Mouse (Mus musculus) stomach, embryonic 15.5 days (tissue): ENCODE results near the gene Hcn2. TPM values are rescaled to one million over a fixed set of nuclear protein-coding genes. Genes with fewer than 3 reads are reported as not detected.
"Not testable (repeated sequence)": the region's sequence is repeated elsewhere in the genome, so short reads cannot be mapped to it uniquely, and the experiment has no call there.

Experiments used
- ATAC-seq: fragments of 200-750 bp; cut with Nextera tagmentation; 2 replicates; pipeline ENCODE4 v1.8.0; 2017; ENCODE audit warnings: low read depth, moderate number of reproducible peaks, moderate TSS enrichment; ENCODE audit not compliant: insufficient read depth, low FRiP score
- H3K27ac ChIP-seq: fragments of 300-500 bp; sonication (generic); 2 replicates; pipeline ENCODE4 v1.5.1; 2015; ENCODE audit warnings: mild to moderate bottlenecking, inconsistent platforms
- H3K27me3 ChIP-seq: fragments of 300-500 bp; sonication (generic); replicated peaks from 2 replicates; pipeline ENCODE4 v1.6.1; 2015; ENCODE audit warnings: inconsistent platforms
- H3K36me3 ChIP-seq: fragments of 300-500 bp; sonication (generic); 2 replicates; pipeline ENCODE4 v1.6.1; 2015; ENCODE audit warnings: inconsistent platforms
- H3K4me1 ChIP-seq: fragments of 300-500 bp; sonication (generic); 2 replicates; pipeline ENCODE4 v1.6.1; 2015; ENCODE audit warnings: inconsistent platforms
- H3K4me2 ChIP-seq: fragments of 300-500 bp; sonication (generic); 2 replicates; pipeline ENCODE4 v1.6.1; 2015; ENCODE audit warnings: mild to moderate bottlenecking, inconsistent platforms
- H3K4me3 ChIP-seq: fragments of 300-500 bp; sonication (generic); replicated peaks from 2 replicates; pipeline ENCODE4 v1.5.1; 2015; ENCODE audit warnings: inconsistent platforms
- H3K9ac ChIP-seq: fragments of 300-500 bp; sonication (generic); 2 replicates; pipeline ENCODE4 v1.6.1; 2015; ENCODE audit warnings: inconsistent platforms
- H3K9me3 ChIP-seq: fragments of 300-500 bp; sonication (generic); 2 replicates; pipeline ENCODE4 v1.6.1; 2016; ENCODE audit warnings: inconsistent platforms
- WGBS: fragments of 180-500 bp; shearing (Covaris S2); methylation state at CpG from one replicate; pipeline ENCODE4 v1.1.7; 2015; 5-methylcytosine and 5-hydroxymethylcytosine counted together
- polyA plus RNA-seq: library from polyadenylated mRNA; unstranded; fragments of >200 nt; fragmentation: Nextera tagmentation; extraction: Ambion mirVana; gene quantifications from 2 replicates; pipeline ENCODE4 v1.2.1, GENCODE M21; 2015

Hcn2 gene
- polyA plus RNA-seq, 1 experiment from 2014 or later = 0.08 TPM

DNA sequence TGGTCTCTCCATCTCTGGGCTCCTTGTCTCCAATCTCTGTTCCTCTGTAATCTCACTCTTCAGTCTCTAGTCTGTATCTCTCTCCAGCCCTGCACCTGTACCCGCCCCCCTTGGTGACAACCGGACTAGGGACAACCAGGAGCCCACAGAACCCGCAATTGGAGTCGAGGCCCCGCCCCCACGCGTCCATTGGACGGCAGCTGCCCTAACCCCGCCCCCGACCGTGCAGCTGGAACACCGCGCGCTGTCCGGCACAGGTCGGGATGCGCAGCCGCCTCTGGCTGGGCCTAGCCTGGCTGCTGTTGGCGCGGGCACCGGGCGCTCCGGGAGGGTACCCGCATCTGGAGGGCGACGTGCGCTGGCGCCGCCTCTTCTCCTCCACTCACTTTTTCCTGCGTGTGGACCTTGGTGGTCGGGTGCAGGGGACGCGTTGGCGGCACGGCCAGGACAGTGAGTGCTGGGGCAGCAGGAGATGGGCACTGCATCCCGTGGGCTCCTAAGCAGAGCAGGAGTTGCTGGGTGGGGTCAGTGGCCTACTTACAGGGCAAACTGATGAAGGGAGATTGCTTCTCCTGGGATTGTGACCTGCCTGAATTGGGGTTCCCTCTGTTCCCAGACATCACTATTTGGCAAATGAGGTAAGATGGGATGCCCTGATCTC, 38.6 kb downstream of the Hcn2 start, which contains the start of gene Fgf22:
Gene Fgf22, plus strand, starts transcription at position 221 of the 661 bp plus-strand sequence.
- Histone ChIP-seq H3K27me3 (no peaks in the 10 kb centered on the region), H3K9me3 (no peaks in the 10 kb centered on the region), H3K27ac (no peak within 1 kb of the TSS), H3K36me3 (peaks cover 28% of the 10 kb centered on the region), H3K9ac (0 out of 2 replicates have a peak within 1 kb of the TSS, but pooled peaks have one; percentile 16), H3K4me2 (peak within 1 kb of the TSS; percentile 63), H3K4me1 (0 out of 2 replicates have a peak, but pooled peaks cover 4% of the 10 kb centered on the region), H3K4me3 (peak within 1 kb of the TSS; percentile 27)
- WGBS = 1% methylated on average over 36 of the region's 36 CpGs
- ATAC-seq = peak; percentile 84

DNA sequence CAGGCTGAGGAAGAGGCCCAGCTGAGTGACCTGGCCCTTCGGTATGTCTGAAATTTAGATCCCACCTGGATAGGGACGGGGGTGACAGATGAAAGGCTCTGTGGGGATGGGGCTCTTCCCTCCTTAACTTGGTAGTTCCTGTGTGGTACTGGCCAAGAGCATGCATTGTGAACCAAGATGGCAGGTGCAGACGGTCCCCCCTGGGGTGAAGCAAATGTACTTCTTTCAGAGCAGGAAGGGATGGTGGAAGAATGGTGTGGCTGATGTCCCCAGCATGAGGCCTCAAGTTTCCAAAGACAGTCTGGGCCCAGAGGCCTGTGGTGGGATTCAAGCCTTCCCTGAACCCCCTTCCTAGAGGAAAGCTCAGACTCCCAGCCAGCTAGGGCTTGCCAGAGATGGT, 39.4 kb downstream of the Hcn2 start:
- no peak for ATAC-seq
- no peak overlapping the region for H3K4me3 ChIP-seq
- H3K27ac ChIP-seq = no peak overlapping the region
- H3K4me2 ChIP-seq = no peak overlapping the region
- no peak overlapping the region for H3K9ac ChIP-seq
- H3K9me3 ChIP-seq = no peaks in the 10 kb centered on the region
- H3K27me3 ChIP-seq = no peaks in the 10 kb centered on the region
- H3K4me1 ChIP-seq = 0 out of 2 replicates have a peak, but pooled peaks cover 4% of the 10 kb centered on the region
- peaks cover 32% of the 10 kb centered on the region for H3K36me3 ChIP-seq
- 82% methylated on average over 3 of the region's 3 CpGs for WGBS

DNA sequence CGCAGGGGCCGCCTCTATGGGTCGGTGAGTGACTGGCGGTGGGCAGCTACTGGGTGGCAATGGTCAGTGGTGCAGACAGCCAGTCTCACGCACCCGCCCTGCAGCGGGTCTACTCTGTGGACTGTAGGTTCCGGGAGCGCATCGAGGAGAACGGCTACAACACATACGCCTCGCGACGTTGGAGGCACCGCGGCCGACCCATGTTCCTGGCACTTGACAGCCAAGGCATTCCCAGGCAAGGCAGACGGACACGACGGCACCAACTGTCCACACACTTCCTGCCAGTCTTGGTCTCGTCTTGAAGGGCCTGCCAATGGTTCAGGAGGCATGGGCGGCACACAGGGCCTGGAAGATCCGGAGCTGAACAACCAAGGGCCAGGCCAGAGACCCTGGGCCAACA, 40.2 kb downstream of the Hcn2 start:
- H3K4me2 ChIP-seq = no peak overlapping the region
- no peaks in the 10 kb centered on the region for H3K27me3 ChIP-seq
- no peak overlapping the region for H3K27ac ChIP-seq
- H3K9ac ChIP-seq = no peak overlapping the region
- 90% methylated on average over 24 of the region's 24 CpGs for WGBS
- no peak overlapping the region for H3K4me3 ChIP-seq
- peaks cover 40% of the 10 kb centered on the region for H3K36me3 ChIP-seq
- no peak for ATAC-seq
- H3K4me1 ChIP-seq = 0 out of 2 replicates have a peak, but pooled peaks cover 4% of the 10 kb centered on the region
- H3K9me3 ChIP-seq = no peaks in the 10 kb centered on the region

DNA sequence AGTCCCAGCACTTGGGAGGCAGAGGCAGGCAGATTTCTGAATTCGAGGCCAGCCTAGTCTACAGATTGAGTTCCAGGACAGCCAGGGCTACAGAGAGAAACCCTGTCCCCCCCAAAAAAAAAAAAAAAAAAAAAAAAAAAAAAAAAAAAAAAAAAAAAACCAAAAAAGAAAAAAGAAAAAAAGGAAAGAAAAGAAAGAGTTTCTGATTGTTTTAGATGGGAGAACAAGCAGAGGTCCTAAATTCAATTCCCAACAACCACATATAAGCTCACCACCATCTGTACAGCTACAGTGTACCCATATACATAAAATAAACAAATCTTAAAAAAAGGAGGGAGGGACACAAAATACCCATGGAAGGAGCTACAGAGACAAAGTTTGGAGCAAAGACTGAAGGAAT, 43.2 kb downstream of the Hcn2 start:
- WGBS = 100% methylated on average over 1 of the region's 1 CpGs
- not testable (repeated sequence) for H3K9ac ChIP-seq, H3K4me2 ChIP-seq, H3K4me3 ChIP-seq, H3K27ac ChIP-seq, H3K27me3 ChIP-seq, H3K9me3 ChIP-seq, ATAC-seq
- Histone ChIP-seq H3K36me3 (peaks cover 45% of the 10 kb centered on the region), H3K4me1 (peaks cover 17% of the 10 kb centered on the region; the same call in 1 of the 2 replicates)

DNA sequence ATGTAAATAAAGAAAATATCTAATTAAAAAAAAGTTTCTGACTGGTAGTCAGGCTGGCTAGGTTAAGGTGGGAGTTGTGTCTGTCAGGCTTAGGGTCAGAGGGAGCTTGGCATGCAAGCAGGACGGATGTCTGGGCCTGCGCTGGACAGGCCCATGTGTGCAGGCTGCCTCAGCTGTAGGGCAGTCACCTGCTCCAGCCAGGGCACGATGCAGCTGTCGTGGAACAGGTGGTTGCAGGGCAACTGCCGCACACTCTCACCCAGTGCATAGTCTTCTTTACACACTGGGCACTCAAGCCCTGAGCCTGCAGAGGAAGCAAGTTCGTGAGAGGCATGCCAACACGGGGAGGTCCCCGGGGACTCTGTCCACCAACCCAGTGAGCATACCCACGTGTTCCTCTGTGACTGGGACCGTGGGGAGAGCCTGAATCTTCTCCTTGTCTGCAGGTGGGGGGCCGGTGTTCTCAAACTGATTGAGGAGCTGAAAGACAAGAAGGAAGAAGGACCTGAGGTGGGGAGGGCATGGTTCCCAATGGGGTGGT, 44.2 kb downstream of the Hcn2 start:
- no peak overlapping the region for H3K4me3 ChIP-seq
- no peak overlapping the region for H3K27ac ChIP-seq
- WGBS = 88% methylated on average over 11 of the region's 11 CpGs
- peaks cover 22% of the 10 kb centered on the region for H3K4me1 ChIP-seq
- no peak overlapping the region for H3K9ac ChIP-seq
- H3K27me3 ChIP-seq = no peaks in the 10 kb centered on the region
- peaks cover 45% of the 10 kb centered on the region for H3K36me3 ChIP-seq
- H3K4me2 ChIP-seq = no peak overlapping the region
- no peaks in the 10 kb centered on the region for H3K9me3 ChIP-seq
- no peak for ATAC-seq

DNA sequence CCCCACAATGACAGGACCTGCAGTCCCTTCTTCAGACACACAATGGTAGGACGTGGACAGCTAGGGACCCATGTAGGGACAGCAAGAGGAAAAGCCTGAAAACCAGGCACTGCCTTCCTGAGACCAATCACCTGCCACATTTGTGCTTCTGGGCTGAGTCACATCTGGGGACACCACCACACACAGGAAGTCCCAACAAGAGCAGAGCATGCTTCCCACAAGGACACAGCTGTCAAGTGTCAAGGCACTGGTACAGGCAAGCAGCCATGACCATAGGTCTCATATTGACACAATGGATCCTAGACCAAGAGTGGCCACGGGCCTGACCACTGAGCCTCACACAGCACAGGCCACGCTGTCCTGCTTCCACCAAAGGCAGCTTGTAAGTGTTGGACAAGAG, 46.4 kb downstream of the Hcn2 start:
- Histone ChIP-seq H3K4me3 (no peak overlapping the region), H3K27ac (no peak overlapping the region), H3K4me2 (no peak overlapping the region), H3K9ac (no peak overlapping the region), H3K27me3 (no peaks in the 10 kb centered on the region), H3K9me3 (no peaks in the 10 kb centered on the region), H3K4me1 (peaks cover 27% of the 10 kb centered on the region), H3K36me3 (peaks cover 31% of the 10 kb centered on the region)
- no peak for ATAC-seq
- 82% methylated on average over 3 of the region's 3 CpGs for WGBS

DNA sequence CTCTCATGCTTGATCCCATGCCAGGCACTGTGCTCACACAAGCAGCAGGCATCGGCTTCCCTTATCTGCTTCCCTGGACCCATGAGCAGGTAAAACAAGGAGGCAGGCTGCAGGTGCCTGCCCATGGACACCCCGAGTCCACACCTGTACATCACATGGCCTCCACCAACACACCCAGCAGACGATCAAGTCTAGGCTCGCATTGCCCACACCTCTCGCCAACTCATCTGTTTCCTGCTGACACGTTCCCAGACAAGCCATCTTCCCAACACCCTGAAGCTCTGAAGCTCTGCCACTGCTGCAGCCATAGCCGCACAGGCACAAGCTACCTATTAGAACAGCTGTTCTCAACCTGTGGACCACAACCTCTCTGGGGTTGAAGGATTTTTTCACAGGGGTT, 47.8 kb downstream of the Hcn2 start:
- Histone ChIP-seq H3K4me2 (no peak overlapping the region), H3K36me3 (peaks cover 19% of the 10 kb centered on the region), H3K9ac (no peak overlapping the region), H3K4me3 (no peak overlapping the region), H3K4me1 (peaks cover 35% of the 10 kb centered on the region), H3K27me3 (no peaks in the 10 kb centered on the region), H3K9me3 (no peaks in the 10 kb centered on the region), H3K27ac (no peak overlapping the region)
- 70% methylated on average over 7 of the region's 7 CpGs for WGBS
- no peak for ATAC-seq

DNA sequence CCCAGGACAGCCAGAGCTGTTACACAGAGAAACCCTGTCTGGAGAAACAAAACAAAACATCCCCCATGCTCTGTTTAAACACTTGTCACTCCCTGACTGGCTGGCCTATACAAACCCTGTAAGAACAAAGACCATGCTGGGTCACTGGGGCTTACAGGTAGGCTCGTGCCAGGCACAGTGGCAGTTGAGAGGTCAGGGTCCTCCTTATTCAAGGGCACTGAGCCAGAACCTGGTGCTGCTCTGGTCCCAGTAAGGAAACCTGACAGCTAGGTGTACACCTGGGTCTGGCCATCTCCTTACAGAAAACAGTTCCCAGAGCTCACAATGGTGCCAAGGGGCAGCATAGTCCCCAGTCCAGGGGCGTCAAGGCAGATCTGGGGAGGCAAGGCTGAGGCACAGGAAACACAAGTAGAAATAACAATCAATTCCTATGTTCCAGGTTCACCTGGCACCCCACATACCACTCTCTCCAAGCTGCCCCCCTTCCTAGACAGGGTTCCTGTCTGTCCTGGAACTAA, 48.9 kb downstream of the Hcn2 start:
- Histone ChIP-seq H3K9me3 (no peaks in the 10 kb centered on the region), H3K9ac (peak overlapping the region; percentile 30; the same call in 1 of the 2 replicates), H3K4me1 (peaks cover 35% of the 10 kb centered on the region), H3K4me2 (peak overlapping the region; percentile 80), H3K4me3 (peak overlapping the region; percentile 91), H3K27me3 (no peaks in the 10 kb centered on the region), H3K36me3 (peaks cover 17% of the 10 kb centered on the region), H3K27ac (no peak overlapping the region)
- 65% methylated on average over 2 of the region's 2 CpGs for WGBS
- ATAC-seq = no peak

DNA sequence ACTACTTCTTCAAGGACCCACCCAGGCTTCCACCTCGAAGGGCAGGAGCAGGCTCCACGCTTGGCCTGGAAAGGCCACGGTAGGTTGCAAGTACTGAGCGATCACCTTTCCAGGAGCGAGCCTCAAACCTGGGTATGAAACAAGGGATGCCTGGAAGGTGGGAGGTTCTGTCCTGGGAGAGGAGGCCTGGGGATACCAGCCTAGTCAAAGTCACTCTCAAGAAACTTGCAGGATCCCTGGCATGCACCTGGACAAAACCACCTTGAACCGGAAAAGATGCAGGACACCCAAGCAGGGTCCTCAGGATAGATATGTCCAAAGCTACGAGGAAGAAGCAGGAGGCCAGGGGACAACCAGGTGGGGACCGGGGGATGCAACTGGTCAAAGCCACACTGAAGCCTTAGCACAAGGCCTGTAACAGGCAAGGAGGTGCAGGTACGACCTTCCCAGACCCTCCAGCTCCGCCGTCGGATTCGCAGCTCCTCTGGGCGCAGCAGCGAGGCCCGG, 49.6 kb downstream of the Hcn2 start:
- H3K4me1 ChIP-seq = peaks cover 35% of the 10 kb centered on the region
- H3K9me3 ChIP-seq = no peaks in the 10 kb centered on the region
- peak overlapping the region; percentile 94 for H3K9ac ChIP-seq
- 8% methylated on average over 16 of the region's 16 CpGs for WGBS
- peak overlapping the region; percentile 80 for H3K4me2 ChIP-seq
- H3K36me3 ChIP-seq = peaks cover 11% of the 10 kb centered on the region
- peak overlapping the region; percentile 95 for H3K27ac ChIP-seq
- ATAC-seq = no peak
- H3K27me3 ChIP-seq = no peaks in the 10 kb centered on the region
- H3K4me3 ChIP-seq = peak overlapping the region; percentile 91

DNA sequence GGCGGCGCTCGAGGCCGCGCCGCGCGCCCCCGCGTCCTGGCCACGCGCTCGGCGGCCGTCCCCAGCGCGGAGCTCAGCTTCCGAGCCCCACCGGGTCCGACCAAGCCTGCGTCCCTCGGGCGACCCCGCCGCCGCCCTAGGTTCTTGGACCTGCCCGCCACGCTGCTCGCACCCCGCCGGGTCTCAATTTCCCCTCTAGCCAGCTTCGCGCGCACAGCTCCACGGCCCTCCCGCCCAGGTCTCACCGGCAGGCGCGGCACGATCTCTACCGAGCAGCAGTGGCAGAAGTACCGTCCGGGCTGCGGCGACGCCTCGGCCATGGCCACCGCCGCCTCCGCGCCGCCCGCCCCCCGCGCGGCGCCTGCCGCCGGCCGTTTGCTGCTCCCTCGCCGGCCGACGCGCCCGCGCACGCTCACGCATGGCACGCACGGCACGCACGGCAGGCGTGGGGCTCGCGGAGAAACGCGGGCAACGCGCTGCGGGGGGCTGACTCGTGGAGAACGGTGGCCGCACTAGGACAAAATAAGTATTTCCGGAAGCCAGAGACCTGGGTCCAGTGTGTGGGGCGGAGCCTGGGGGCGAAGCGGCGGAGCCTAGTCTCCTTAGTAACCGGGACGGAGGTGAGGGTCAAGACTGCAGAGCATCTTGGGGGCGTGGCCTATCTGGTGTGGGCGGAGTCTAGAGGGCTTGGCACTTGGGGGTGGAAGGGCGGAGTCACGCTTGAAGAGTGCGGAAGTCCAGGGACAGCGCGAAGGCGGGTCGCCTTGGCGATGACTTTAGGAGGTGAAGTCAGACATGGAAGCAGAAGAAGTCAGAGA, 50.3 kb downstream of the Hcn2 start, which contains the start of gene Rnf126:
Gene Rnf126, minus strand, starts transcription at position 445 of the 818 bp plus-strand sequence.
- H3K9me3 ChIP-seq = no peaks in the 10 kb centered on the region
- H3K9ac ChIP-seq = peak within 1 kb of the TSS; percentile 94
- peak within 1 kb of the TSS; percentile 95 for H3K27ac ChIP-seq
- H3K4me2 ChIP-seq = peak within 1 kb of the TSS; percentile 80
- no peaks in the 10 kb centered on the region for H3K27me3 ChIP-seq
- H3K4me3 ChIP-seq = peak within 1 kb of the TSS; percentile 91
- under 1% methylated on average over 92 of the region's 101 CpGs for WGBS
- ATAC-seq = peak; percentile 91
- peaks cover 5% of the 10 kb centered on the region for H3K36me3 ChIP-seq
- peaks cover 35% of the 10 kb centered on the region for H3K4me1 ChIP-seq

DNA sequence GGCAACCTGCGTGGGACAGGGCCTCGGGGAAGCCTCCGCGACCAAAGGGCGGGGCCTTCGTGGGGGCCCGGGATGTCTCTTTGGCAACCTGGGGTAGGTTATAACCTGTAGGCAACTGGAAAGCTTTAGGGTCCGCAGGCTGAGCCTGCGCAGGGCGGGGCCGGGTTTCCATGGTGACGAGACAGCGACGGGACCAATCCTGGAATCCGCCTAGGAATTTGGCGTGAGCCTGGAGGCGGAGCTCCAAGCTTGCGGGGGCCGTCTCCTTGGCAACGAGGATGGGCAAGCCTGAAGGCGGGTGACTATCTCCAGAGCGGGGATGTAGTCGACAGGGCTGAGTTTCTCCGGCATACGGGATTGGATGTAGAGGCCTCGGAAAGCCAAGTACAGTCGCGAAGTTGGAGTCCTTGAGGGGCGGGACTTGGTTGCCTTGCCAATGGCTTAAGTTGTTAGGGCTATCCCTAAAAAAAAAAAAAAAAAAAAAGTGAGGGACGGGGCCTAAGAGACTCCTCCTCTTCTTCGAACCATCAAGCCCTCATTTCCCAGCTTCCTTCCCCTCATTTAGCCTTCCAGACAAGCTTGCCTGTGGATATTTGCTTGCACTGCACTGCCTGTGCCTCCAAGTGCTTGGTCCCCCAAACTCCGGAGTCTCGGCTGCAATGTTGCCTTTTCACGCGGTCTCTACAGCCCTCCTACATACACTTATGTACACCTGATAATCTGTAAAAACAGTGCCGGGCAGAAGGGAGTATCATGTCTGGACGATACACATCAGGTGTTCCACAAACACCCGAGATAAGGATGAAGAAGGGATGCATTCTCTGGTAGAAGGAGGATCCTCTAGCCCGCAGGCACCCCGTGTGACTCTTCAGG, 51.2 kb downstream of the Hcn2 start:
- Histone ChIP-seq H3K4me2 (peak overlapping the region; percentile 80), H3K9ac (peak overlapping the region; percentile 33; the same call in 1 of the 2 replicates), H3K4me3 (peak overlapping the region; percentile 91), H3K27ac (peak overlapping the region; percentile 95), H3K9me3 (no peaks in the 10 kb centered on the region), H3K4me1 (peaks cover 35% of the 10 kb centered on the region), H3K27me3 (no peaks in the 10 kb centered on the region), H3K36me3 (no peaks in the 10 kb centered on the region)
- WGBS = 9% methylated on average over 40 of the region's 40 CpGs
- ATAC-seq = peak; percentile 77
